Mouse (Mus musculus) liver, adult 2 months (tissue): Measurements from ENCODE around the gene Igsf23.

ENCODE experiments used
- CTCF ChIP-seq: fragments of 200-500 bp; IDR thresholded peaks from 2 replicates; pipeline ENCODE4 v1.5.1; 2011; ENCODE audit warnings: low read depth, low read length, control low read depth
- POLR2A ChIP-seq: fragments of 200-500 bp; IDR thresholded peaks from 2 replicates; pipeline ENCODE4 v1.6.1; 2011; ENCODE audit warnings: low read length, control low read depth; ENCODE audit not compliant: insufficient read depth; ENCODE audit errors: extremely low read depth

DNA sequence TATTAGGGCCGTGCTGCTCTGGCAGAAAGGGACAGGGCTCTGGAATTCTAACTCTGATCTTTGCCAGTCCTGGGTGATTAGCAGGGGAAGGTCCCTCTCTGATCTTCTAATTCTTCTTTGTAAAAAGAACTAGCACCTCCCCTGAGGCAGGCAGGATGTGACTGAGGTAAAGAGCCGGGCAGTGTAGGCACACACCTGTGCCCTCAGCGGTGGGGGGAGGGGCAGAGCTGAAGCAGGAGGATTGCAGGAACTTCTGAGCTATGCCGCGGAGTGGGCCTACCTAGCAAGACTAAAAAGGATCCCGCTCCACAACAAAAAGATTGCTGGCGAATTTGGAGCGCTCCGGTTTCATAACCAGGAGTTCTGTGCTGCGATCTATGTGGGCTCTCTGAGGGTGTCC, 560 bp downstream of the Igsf23 start:
- TF ChIP-seq CTCF = no peak
- TF ChIP-seq POLR2A = no peak
